8 mouse cellular contexts compared by ENCODE assay signal in the genomic region with DNA sequence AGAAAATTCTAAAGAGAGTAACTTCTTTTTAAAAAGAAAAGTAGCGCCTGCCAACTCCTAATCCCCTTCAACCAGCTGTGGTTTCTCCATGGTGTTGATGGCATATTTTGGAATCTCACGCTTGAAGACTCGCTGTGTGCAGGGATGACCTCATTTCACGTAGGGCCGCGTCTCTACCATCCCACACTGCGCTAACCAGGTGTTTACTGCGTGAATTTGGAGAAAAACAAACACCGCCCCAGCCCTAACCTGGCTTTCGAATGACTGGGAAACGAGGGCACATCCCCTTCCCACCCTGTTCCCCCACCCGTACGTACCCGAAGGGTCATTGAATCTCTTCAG. TPM values are rescaled to one million over a fixed set of nuclear protein-coding genes. Genes with fewer than 3 reads are reported as not detected.
DNase-seq lines count a peak whose midpoint lies in the region; ATAC-seq and TF ChIP-seq lines count a peak whose summit lies in the region.

No protein-coding gene starts in this region.

- DNase-seq in lung, postnatal 0 days (ENCODE audit: low spot score), result no peak
- DNase-seq in lung, postnatal 25 days (ENCODE audit: low spot score), result no peak
- DNase-seq in spleen, postnatal 14 days (ENCODE audit: low spot score in 2 of 2), result no peak
- DNase-seq in T-cell, adult 2 months (ENCODE audit: low spot score), result no peak
- no peak for DNase-seq in right cerebral cortex, postnatal 25 days

- peak overlapping the region; percentile 76 for H3K4me2 ChIP-seq in lung, postnatal 0 days (replicated peaks; ENCODE audit: low read depth, low read length)
- peak overlapping the region; percentile 85 for H3K4me2 ChIP-seq in limb, embryonic 13.5 days (replicated peaks)

- H3K9ac ChIP-seq in lung, postnatal 0 days (replicated peaks; ENCODE audit: low read depth), result no peak overlapping the region
- peak overlapping the region; percentile 72 for H3K9ac ChIP-seq in limb, embryonic 13.5 days

- no peak for TF ChIP-seq CTCF in lung, postnatal 0 days (IDR thresholded peaks at IDR 0.05)
- TF ChIP-seq CTCF in small intestine, adult 2 months (IDR thresholded peaks at IDR 0.05; ENCODE audit: extremely low read depth, insufficient read length, insufficient replicate concordance, low read depth, low read length), result no peak

- H3K27me3 ChIP-seq in lung, postnatal 0 days (replicated peaks; ENCODE audit: insufficient read depth, low read length), result no peaks in the 10 kb centered on the region
- no peaks in the 10 kb centered on the region for H3K27me3 ChIP-seq in limb, embryonic 13.5 days
- no peaks in the 10 kb centered on the region for H3K27me3 ChIP-seq in small intestine, adult 2 months (ENCODE audit: control insufficient read depth, insufficient read depth, low read length)

- H3K4me3 ChIP-seq in lung, postnatal 0 days (ENCODE audit: low read depth, low read length), result peak overlapping the region; percentile 67; the same call in 1 of the 2 replicates
- peak overlapping the region; percentile 95 for H3K4me3 ChIP-seq in limb, embryonic 13.5 days
- peak overlapping the region; percentile 61 for H3K4me3 ChIP-seq in small intestine, adult 2 months (ENCODE audit: low read depth, low read length)

- no peak overlapping the region for H3K27ac ChIP-seq in lung, postnatal 0 days (ENCODE audit: low read length)
- H3K27ac ChIP-seq in limb, embryonic 13.5 days, result no peak overlapping the region
- H3K27ac ChIP-seq in small intestine, adult 2 months (ENCODE audit: insufficient read depth, low read depth, low read length), result no peak overlapping the region

- no peak for TF ChIP-seq POLR2A in small intestine, adult 2 months (IDR thresholded peaks at IDR 0.05; ENCODE audit: low read depth, low read length)

- H3K36me3 ChIP-seq in lung, postnatal 0 days (ENCODE audit: insufficient read depth, low read length), result 0 out of 2 replicates have a peak, but pooled peaks cover 5% of the 10 kb centered on the region
- H3K36me3 ChIP-seq in limb, embryonic 13.5 days, result peaks cover 25% of the 10 kb centered on the region
- peaks cover 13% of the 10 kb centered on the region for H3K36me3 ChIP-seq in small intestine, adult 2 months (ENCODE audit: control insufficient read depth, insufficient read depth, low read length)

- under 1% methylated on average over 14 of the region's 14 CpGs for WGBS in lung, postnatal 0 days
- WGBS in limb, embryonic 13.5 days, result under 1% methylated on average over 14 of the region's 14 CpGs
- under 1% methylated on average over 14 of the region's 14 CpGs for WGBS in small intestine, adult 2 months

- ATAC-seq in lung, postnatal 0 days, result peak; percentile 0; the same call in 1 of the 2 replicates
- ATAC-seq in erythroid progenitor cell, adult 5-6 weeks (replicated peaks; ENCODE audit: low FRiP score, poor library complexity, severe bottlenecking), result peak; percentile 53
- peak; percentile 21; the same call in 1 of the 2 replicates for ATAC-seq in limb, embryonic 13.5 days (ENCODE audit: low FRiP score, low read depth)

- TF ChIP-seq EP300 in lung, postnatal 0 days (IDR thresholded peaks at IDR 0.05), result no peak

- H3K9me3 ChIP-seq in lung, postnatal 0 days (ENCODE audit: low read length), result no peaks in the 10 kb centered on the region
- no peaks in the 10 kb centered on the region for H3K9me3 ChIP-seq in limb, embryonic 13.5 days

- peaks cover 12% of the 10 kb centered on the region; the same call in 1 of the 2 replicates for H3K4me1 ChIP-seq in lung, postnatal 0 days (ENCODE audit: insufficient read depth, low read depth, low read length)
- H3K4me1 ChIP-seq in limb, embryonic 13.5 days, result peaks cover 30% of the 10 kb centered on the region
- H3K4me1 ChIP-seq in small intestine, adult 2 months (ENCODE audit: control insufficient read depth, insufficient read depth, insufficient read length, low read length), result 0 out of 2 replicates have a peak, but pooled peaks cover 2% of the 10 kb centered on the region

RNA-seq across cellular contexts. Expression of a gene that starts 0.3 kb away (rescaled TPM):
- 1.5 and 2.9 TPM in 2 replicates for polyA plus RNA-seq in lung, postnatal 0 days (2015; fragmentation: Nextera tagmentation; extraction: Ambion mirVana)
- 302 and 312 TPM in 2 replicates for total RNA-seq in erythroid progenitor cell, adult 5-6 weeks (2015; ENCODE audit: low replicate concordance)
- 397 and 477 TPM in 2 replicates for total RNA-seq in erythroid progenitor cell, adult 5-6 weeks (2017; ENCODE audit: low replicate concordance)
- 43.7 and 45.7 TPM in 2 replicates for polyA plus RNA-seq in limb, embryonic 13.5 days (2015; fragmentation: Nextera tagmentation; extraction: Ambion mirVana)
- 1.3 and 1.8 TPM in 2 replicates for polyA plus RNA-seq in small intestine, adult 2 months (2012; rRNA removed)

RNA-seq across cellular contexts. Expression of a gene that starts 0.5 kb away (rescaled TPM):
- polyA plus RNA-seq in lung, postnatal 0 days (2015; fragmentation: Nextera tagmentation; extraction: Ambion mirVana), result 55.2 and 60.7 TPM in 2 replicates
- 59.5 and 60.5 TPM in 2 replicates for total RNA-seq in erythroid progenitor cell, adult 5-6 weeks (2015; ENCODE audit: low replicate concordance)
- 97.0 and 126 TPM in 2 replicates for total RNA-seq in erythroid progenitor cell, adult 5-6 weeks (2017; ENCODE audit: low replicate concordance)
- polyA plus RNA-seq in limb, embryonic 13.5 days (2015; fragmentation: Nextera tagmentation; extraction: Ambion mirVana), result 168 and 186 TPM in 2 replicates
- polyA plus RNA-seq in small intestine, adult 2 months (2012; rRNA removed), result 6.7 TPM in 2 replicates

RNA-seq across cellular contexts. Expression of a gene that starts 22.1 kb away (rescaled TPM):
- 26.2 and 32.2 TPM in 2 replicates for polyA plus RNA-seq in lung, postnatal 0 days (2015; fragmentation: Nextera tagmentation; extraction: Ambion mirVana)
- 32.4 and 36.0 TPM in 2 replicates for total RNA-seq in erythroid progenitor cell, adult 5-6 weeks (2015; ENCODE audit: low replicate concordance)
- total RNA-seq in erythroid progenitor cell, adult 5-6 weeks (2017; ENCODE audit: low replicate concordance), result 14.5 and 16.3 TPM in 2 replicates
- polyA plus RNA-seq in limb, embryonic 13.5 days (2015; fragmentation: Nextera tagmentation; extraction: Ambion mirVana), result 31.7 and 35.5 TPM in 2 replicates
- 5.4 and 6.1 TPM in 2 replicates for polyA plus RNA-seq in small intestine, adult 2 months (2012; rRNA removed)

RNA-seq across cellular contexts. Expression of a gene that starts 38.0 kb away (rescaled TPM):
- polyA plus RNA-seq in lung, postnatal 0 days (2015; fragmentation: Nextera tagmentation; extraction: Ambion mirVana), result 110 and 111 TPM in 2 replicates
- total RNA-seq in erythroid progenitor cell, adult 5-6 weeks (2015; ENCODE audit: low replicate concordance), result 50.7 and 61.6 TPM in 2 replicates
- total RNA-seq in erythroid progenitor cell, adult 5-6 weeks (2017; ENCODE audit: low replicate concordance), result 42.7 and 49.0 TPM in 2 replicates
- 117 and 118 TPM in 2 replicates for polyA plus RNA-seq in limb, embryonic 13.5 days (2015; fragmentation: Nextera tagmentation; extraction: Ambion mirVana)
- 10.3 and 22.3 TPM in 2 replicates for polyA plus RNA-seq in small intestine, adult 2 months (2012; rRNA removed)

Comparison
In these comparisons a context has a peak if more than half of its experiments do, and no peak if none do; other contexts are left out.
1. ATAC-seq: peak in every context shown above with its lines; median percentile 53 in erythroid progenitor cell, adult 5-6 weeks; 21 in limb, embryonic 13.5 days; 0 in lung, postnatal 0 days.
2. RNA of a gene that starts 0.3 kb away (polyA plus RNA-seq): 43.7 to 45.7 TPM in limb, embryonic 13.5 days; 1.3 to 1.8 TPM in small intestine, adult 2 months and 1.5 to 2.9 TPM in lung, postnatal 0 days; every median in the first group is over 10 times any median in the second.
3. Peak in every context shown above with its lines, with median percentiles within 50 percentile points of each other: H3K4me3 ChIP-seq.